Mouse (Mus musculus): Measurements from ENCODE around the gene Ggact. TPM values are rescaled to one million over a fixed set of nuclear protein-coding genes. Genes with fewer than 3 reads are reported as not detected.

Ggact gene
- polyA plus RNA-seq, 1 experiment from 2014 or later: 7.2 TPM

DNA sequence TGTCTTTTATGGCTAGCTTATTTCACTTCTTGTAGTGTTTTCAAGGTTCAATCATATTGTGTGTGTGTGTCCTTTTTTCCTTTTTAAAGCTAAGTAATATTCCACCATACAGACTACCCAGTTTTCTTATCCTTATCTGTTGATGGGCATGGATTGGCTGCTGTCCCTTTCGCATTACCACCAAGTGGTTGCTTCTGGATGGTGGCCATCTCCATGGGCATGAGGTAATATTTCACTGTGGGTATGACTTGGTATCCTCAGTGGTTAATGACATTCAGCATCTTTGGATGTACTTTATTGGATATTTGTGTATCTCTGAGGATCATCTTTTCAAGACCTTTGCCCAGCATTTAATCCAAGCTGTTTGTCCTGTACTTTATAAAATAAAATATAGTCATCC, 17.5 kb downstream of the Ggact start:
- 96% methylated on average over 1 of the region's 1 CpGs for WGBS
- Histone ChIP-seq H3K4me3 (no peak overlapping the region), H3K36me3 (replicated peaks) (peaks cover 6% of the 10 kb centered on the region; the same call in 1 of the 2 replicates), H3K4me1 (0 out of 2 replicates have a peak, but pooled peaks cover 5% of the 10 kb centered on the region), H3K27ac (replicated peaks) (no peak overlapping the region), H3K27me3 (replicated peaks; ENCODE audit: low read depth, poor library complexity, severe bottlenecking) (no peaks in the 10 kb centered on the region), H3K9me3 (no peaks in the 10 kb centered on the region)
- DNase-seq (ENCODE audit: low spot score): no peak

DNA sequence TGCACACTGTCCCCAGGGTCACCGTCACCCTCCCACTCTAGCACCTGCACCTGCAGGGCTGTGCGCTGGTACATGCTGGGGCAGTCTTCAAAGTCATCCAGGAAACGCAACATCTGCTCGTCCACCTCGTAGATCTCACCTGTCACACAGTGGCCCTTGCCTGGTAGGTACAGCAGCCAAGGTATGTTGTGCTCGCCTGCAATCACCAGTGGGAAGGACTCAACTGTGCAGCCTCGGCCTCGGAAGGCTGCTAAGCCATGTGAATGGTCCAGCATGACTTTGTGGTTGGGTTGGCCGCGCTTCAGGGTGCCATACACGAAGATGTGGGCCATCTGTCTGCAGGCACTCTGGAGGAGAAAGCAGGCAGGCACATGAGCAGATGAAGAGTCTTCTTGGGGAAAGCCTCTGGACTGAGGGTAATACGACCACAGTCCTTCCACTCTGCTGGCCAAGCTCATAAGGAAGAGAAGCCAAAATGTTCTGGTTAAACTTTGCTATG, 22.0 kb downstream of the Ggact start:
- Histone ChIP-seq H3K36me3 (replicated peaks) (peaks cover 6% of the 10 kb centered on the region; the same call in 1 of the 2 replicates), H3K27ac (replicated peaks) (no peak overlapping the region)
- 95% methylated on average over 12 of the region's 12 CpGs for WGBS

DNA sequence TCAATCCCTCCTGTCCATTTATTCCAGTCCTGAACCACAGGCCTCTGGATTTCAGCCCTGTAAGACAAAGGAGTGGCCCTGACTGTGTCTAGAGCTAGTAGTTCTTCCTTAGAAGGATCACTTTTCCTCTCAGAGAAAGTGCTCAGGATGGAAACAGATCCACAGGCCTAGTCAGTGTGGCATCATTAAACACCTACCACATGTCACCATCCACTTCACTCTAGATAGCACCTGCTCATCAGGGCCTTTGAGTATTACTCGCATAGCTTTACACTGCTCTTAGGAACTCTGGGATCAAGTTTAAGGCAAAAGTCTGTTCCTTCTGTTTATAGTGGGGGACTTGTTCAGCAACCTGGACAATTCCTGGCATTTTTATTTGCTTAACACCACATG, 25.1 kb downstream of the Ggact start:
- H3K27ac ChIP-seq (replicated peaks): no peak overlapping the region
- DNase-seq (ENCODE audit: low spot score): no peak
- peaks cover 6% of the 10 kb centered on the region; the same call in 1 of the 2 replicates for H3K36me3 ChIP-seq (replicated peaks)
- H3K9me3 ChIP-seq: no peaks in the 10 kb centered on the region
- 95% methylated on average over 1 of the region's 1 CpGs for WGBS
- H3K4me3 ChIP-seq: no peak overlapping the region
- peaks cover 21% of the 10 kb centered on the region for H3K4me1 ChIP-seq
- H3K27me3 ChIP-seq (replicated peaks; ENCODE audit: low read depth, poor library complexity, severe bottlenecking): no peaks in the 10 kb centered on the region

More for the DNA sequence above, 22.0 kb downstream of the Ggact start:
- DNase-seq (ENCODE audit: low spot score): no peak
- H3K4me1 ChIP-seq: peaks cover 11% of the 10 kb centered on the region
- H3K9me3 ChIP-seq: no peaks in the 10 kb centered on the region
- H3K4me3 ChIP-seq: no peak overlapping the region
- H3K27me3 ChIP-seq (replicated peaks; ENCODE audit: low read depth, poor library complexity, severe bottlenecking): no peaks in the 10 kb centered on the region

DNA sequence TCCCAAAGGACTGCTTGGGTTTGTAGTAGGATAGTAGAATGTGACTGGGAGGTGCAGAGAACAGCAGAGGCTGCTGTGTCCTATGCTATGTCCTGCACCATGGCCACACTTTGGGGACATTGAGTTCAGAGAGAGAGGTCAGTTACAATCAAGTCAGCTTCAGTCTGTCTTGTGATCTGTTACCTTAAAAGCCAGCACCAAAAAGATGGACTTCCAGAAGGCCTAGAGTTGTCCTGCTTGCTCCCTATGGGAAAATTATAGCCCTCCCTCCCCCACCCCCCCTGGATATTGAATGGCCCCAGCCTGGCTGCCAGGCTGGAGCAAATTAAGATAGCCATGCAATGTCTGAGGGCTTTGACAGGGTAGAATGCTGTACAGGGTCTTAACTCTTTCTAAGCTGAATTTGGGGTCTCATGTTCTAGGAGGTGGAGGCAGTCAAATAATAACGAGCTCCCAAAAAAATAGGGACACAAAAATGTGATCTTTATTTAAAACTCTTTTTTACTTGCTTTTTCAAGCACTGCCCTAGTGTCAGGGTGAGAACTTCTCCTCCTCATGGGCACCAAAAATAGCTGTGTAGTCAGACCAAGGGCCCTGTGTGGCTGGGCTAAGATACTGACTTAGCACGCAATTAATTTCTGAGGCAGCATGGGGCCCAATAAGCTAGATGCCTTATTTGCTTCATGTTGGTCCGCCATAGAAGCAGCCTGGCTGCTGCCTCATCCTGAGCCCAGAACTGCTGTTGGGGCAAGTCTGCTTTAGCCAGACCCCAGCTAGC, 25.7 kb downstream of the Ggact start:
- no peak overlapping the region for H3K4me3 ChIP-seq
- no peak for DNase-seq (ENCODE audit: low spot score)
- H3K27ac ChIP-seq (replicated peaks): no peak overlapping the region
- WGBS: 92% methylated on average over 3 of the region's 3 CpGs
- H3K36me3 ChIP-seq (replicated peaks): peaks cover 6% of the 10 kb centered on the region; the same call in 1 of the 2 replicates
- H3K4me1 ChIP-seq: peaks cover 26% of the 10 kb centered on the region
- no peaks in the 10 kb centered on the region for H3K27me3 ChIP-seq (replicated peaks; ENCODE audit: low read depth, poor library complexity, severe bottlenecking)
- H3K9me3 ChIP-seq: no peaks in the 10 kb centered on the region

DNA sequence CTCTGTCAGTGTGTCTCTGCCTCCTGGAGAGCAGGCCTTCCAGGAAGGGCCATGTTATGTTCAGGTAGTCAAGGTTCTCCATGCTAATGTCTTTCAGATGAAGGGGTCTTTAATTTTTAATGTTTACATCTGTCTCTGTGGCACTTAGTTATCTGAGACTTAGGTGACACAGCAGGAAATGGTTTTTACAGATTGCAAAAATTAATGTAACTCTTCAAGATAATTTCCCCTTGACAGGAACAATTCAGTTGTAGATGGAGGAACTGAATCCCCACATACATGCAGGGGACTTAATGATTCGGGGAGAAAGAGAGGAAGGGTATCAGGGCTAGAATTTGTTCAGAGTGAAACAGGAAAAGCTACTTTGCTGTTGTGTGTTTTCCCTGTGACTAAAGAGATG, 26.3 kb downstream of the Ggact start:
- 67% methylated on average over 1 of the region's 1 CpGs for WGBS

DNA sequence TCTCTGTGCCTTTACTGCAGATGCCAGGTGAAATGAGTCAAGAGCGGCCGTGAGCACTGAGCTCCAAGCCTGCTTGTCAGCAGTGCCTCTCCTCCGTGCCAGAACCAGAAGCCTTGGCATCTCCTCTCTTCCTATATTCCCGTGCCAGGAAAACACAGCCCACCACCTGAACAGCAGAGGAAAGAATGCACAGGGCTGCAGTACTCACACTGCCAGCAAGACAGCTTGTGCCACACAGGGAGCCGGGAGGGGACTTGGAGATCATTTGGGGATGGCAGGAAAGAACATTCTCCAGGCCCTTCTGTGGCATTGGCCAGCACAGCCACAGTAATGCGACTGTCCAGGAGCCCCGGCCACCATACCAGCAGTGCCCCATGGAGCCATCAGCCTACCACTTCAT, 27.7 kb downstream of the Ggact start:
- no peak for DNase-seq (ENCODE audit: low spot score)
- Histone ChIP-seq H3K4me3 (no peak overlapping the region), H3K9me3 (no peaks in the 10 kb centered on the region), H3K27ac (replicated peaks) (no peak overlapping the region), H3K36me3 (replicated peaks) (no peaks in the 10 kb centered on the region), H3K4me1 (peaks cover 44% of the 10 kb centered on the region), H3K27me3 (replicated peaks; ENCODE audit: low read depth, poor library complexity, severe bottlenecking) (no peaks in the 10 kb centered on the region)
- WGBS: 91% methylated on average over 7 of the region's 7 CpGs

More for the DNA sequence above, 26.3 kb downstream of the Ggact start:
- no peaks in the 10 kb centered on the region for H3K9me3 ChIP-seq
- H3K36me3 ChIP-seq (replicated peaks): peaks cover 6% of the 10 kb centered on the region; the same call in 1 of the 2 replicates
- no peak for DNase-seq (ENCODE audit: low spot score)
- H3K4me1 ChIP-seq: peaks cover 33% of the 10 kb centered on the region
- no peak overlapping the region for H3K4me3 ChIP-seq
- H3K27me3 ChIP-seq (replicated peaks; ENCODE audit: low read depth, poor library complexity, severe bottlenecking): no peaks in the 10 kb centered on the region
- no peak overlapping the region for H3K27ac ChIP-seq (replicated peaks)

DNA sequence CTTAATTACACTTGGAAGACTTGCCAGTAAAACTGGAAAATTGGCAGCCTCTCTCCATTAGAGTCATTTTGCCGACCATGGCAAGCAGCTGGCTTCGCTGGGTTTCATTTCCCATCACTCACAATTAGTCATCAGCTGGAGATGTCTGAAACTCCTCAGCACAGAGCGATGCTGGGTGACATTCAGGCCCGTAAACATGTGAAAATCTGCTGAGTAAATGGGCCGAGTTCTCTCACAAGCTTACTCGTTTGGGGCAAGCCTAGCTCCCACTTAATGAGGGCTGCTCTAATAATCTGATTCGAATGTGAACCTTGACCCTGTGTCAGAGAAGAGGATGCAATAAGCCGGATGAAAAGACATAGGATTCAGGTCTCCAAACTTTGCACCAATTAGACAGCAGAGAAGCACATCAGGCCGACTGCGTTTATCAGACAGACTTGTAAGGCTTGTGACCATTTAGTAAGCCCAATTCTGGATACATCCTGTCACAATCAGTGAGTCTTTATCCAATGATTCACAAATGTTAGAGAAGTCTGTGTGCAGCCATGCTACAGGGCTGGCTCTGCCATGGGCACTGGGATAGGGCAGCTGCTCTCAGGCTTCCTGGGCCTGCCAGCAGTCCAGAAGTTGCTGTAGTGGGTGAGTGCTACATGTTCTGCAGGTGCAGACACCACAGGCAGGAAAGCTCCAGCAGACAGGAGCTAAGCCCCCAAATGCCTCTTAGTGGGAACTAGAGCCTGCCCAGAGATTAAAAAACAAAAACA, 29.6 kb downstream of the Ggact start:
- Histone ChIP-seq H3K4me1 (peaks cover 44% of the 10 kb centered on the region), H3K36me3 (replicated peaks) (no peaks in the 10 kb centered on the region), H3K4me3 (no peak overlapping the region), H3K27me3 (replicated peaks; ENCODE audit: low read depth, poor library complexity, severe bottlenecking) (no peaks in the 10 kb centered on the region), H3K9me3 (no peaks in the 10 kb centered on the region), H3K27ac (replicated peaks) (0 out of 2 replicates have a peak overlapping the region, but pooled peaks have one; percentile 3)
- WGBS: 37% methylated on average over 10 of the region's 10 CpGs
- no peak for DNase-seq (ENCODE audit: low spot score)

DNA sequence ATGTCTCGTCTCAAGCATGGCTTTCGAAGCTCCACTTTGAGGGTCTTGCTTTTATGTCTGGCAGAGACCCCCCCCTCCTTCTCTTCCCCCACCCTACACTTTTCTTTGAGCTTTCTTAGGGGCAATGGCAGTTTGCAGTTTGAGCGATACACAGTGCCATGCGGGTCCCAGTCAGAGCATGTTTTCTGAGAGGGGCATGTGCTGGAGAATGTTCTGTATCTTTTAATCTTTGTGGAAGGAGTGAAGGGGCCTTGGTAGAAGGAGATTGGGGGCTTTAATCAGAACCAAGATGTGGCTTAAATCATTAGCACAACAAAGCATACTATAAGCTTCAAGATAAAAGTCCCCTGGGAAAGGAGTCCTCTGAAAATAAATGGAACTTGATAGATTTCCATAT, 30.1 kb downstream of the Ggact start:
- Histone ChIP-seq H3K4me3 (no peak overlapping the region), H3K4me1 (peaks cover 44% of the 10 kb centered on the region), H3K36me3 (replicated peaks) (no peaks in the 10 kb centered on the region), H3K27ac (replicated peaks) (peak overlapping the region; percentile 51; the same call in 1 of the 2 replicates), H3K9me3 (no peaks in the 10 kb centered on the region), H3K27me3 (replicated peaks; ENCODE audit: low read depth, poor library complexity, severe bottlenecking) (no peaks in the 10 kb centered on the region)
- WGBS: 74% methylated on average over 4 of the region's 4 CpGs
- no peak for DNase-seq (ENCODE audit: low spot score)

DNA sequence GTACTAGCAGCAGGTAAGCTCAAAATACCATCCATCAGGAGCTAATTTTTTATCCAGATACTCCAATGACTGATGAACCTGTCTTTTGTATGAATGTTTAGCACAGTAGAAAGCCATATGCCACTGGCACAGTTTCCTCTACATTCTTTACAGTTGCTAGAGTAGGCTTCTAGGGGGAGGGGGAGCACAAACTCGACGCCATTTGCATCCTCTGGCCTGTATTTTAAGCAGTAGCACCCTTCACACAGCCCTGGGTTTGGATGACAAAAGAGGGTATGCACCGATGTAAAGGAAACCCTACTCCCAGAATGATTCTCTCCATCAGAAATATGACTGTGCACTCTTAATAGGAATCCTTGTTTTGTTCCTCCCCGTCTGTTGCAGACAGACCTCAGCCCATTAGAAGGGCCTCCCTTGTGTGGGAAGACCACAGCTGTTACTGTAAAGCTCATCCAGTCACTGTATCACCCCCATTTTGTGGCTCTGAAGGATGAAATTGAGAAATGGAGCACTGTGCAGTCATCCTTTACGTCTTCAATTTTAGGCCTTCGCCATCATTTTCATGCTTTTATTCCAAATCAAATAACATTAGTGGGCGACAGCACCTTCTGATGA, 30.7 kb downstream of the Ggact start:
- Histone ChIP-seq H3K27ac (replicated peaks) (peak overlapping the region; percentile 51; the same call in 1 of the 2 replicates), H3K4me3 (no peak overlapping the region), H3K9me3 (no peaks in the 10 kb centered on the region), H3K36me3 (replicated peaks) (no peaks in the 10 kb centered on the region), H3K4me1 (peaks cover 39% of the 10 kb centered on the region), H3K27me3 (replicated peaks; ENCODE audit: low read depth, poor library complexity, severe bottlenecking) (no peaks in the 10 kb centered on the region)
- DNase-seq (ENCODE audit: low spot score): no peak
- 81% methylated on average over 7 of the region's 7 CpGs for WGBS

DNA sequence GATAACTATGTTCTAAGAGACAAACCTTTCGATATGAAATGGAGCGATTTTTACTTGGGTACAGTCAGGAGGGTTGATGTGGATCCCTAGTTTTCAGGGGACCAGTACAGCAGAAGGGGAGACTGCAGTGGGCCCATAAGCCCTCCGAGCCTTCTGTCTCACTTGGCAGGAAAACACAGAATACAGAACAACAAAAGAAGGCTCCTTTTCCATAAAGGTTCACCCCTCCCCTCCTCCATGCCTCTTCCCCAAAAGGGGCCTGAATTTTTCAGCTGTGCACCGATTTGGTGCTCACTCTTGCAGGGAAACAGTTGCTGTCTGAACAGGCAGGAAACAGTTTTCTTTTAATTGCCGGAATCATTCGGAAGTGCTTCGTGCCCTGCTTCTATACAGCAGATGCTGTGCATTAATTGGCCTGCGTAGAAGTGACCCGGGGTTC, 31.3 kb downstream of the Ggact start:
- H3K36me3 ChIP-seq (replicated peaks): no peaks in the 10 kb centered on the region
- H3K9me3 ChIP-seq: no peaks in the 10 kb centered on the region
- DNase-seq (ENCODE audit: low spot score): no peak
- H3K27ac ChIP-seq (replicated peaks): peak overlapping the region; percentile 61
- 55% methylated on average over 9 of the region's 9 CpGs for WGBS
- no peaks in the 10 kb centered on the region for H3K27me3 ChIP-seq (replicated peaks; ENCODE audit: low read depth, poor library complexity, severe bottlenecking)
- peaks cover 33% of the 10 kb centered on the region for H3K4me1 ChIP-seq
- no peak overlapping the region for H3K4me3 ChIP-seq

DNA sequence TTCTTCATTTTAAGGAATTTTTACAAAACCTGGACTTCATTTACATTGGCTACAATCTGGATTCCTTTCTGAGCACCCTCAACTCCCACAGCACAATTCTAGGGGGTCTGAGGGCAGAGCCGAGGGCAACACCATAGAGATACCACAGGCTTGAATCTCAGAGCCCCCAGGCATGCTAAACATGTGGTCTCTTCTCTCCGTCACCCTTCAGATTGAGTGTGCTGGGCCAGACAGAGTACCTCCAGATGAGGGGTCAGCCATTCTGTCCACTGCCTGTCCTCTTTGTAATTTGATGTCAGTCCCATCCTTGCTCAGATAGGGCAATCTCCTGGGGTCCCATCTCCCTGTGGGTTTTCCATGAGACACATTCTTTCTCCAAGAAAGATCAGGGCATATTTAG, 31.9 kb downstream of the Ggact start:
- Histone ChIP-seq H3K36me3 (replicated peaks) (no peaks in the 10 kb centered on the region), H3K27ac (replicated peaks) (peak overlapping the region; percentile 61), H3K9me3 (no peaks in the 10 kb centered on the region), H3K27me3 (replicated peaks; ENCODE audit: low read depth, poor library complexity, severe bottlenecking) (no peaks in the 10 kb centered on the region), H3K4me1 (peaks cover 33% of the 10 kb centered on the region), H3K4me3 (no peak overlapping the region)
- 40% methylated on average over 2 of the region's 2 CpGs for WGBS
- DNase-seq (ENCODE audit: low spot score): no peak

DNA sequence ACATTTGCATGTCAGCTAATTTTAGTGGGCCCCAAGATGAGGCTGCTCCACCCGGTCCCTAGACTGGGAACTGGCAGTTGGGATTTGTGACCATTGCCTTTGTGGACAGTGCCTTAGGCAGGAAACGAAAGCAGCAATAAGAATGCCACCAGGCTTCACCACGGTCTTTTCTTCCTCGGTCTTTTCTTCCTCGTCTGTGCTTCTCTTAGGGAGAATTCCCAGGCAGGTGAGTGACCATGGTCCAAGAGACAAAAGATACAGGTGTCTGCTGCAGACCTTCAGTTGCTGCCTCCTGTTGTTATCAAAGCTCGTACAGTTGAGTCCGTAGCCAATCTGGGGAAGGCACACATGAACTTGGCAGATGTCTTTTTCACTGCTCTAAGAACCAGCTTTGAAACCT, 33.3 kb downstream of the Ggact start:
- Histone ChIP-seq H3K27ac (replicated peaks) (no peak overlapping the region), H3K27me3 (replicated peaks; ENCODE audit: low read depth, poor library complexity, severe bottlenecking) (no peaks in the 10 kb centered on the region), H3K36me3 (replicated peaks) (no peaks in the 10 kb centered on the region), H3K4me1 (peaks cover 40% of the 10 kb centered on the region), H3K4me3 (no peak overlapping the region), H3K9me3 (no peaks in the 10 kb centered on the region)
- 75% methylated on average over 7 of the region's 7 CpGs for WGBS
- no peak for DNase-seq (ENCODE audit: low spot score)
